Mouse (Mus musculus) testis, adult 2 months (tissue): ENCODE measurements at regions not wholly inside any gene's neighbourhood (a gene's known extent, or its start where the extent isn't known, plus 50 kb on each side); places are given as distances from the start of the nearest gene placed in this dataset.

Experiments
- H3K27ac ChIP-seq: fragments of 200-500 bp; 2 replicates; pipeline ENCODE4 v1.5.1; 2012; ENCODE audit warnings: low read depth, low read length; ENCODE audit not compliant: control insufficient read depth, insufficient read depth
- H3K27me3 ChIP-seq: fragments of 200-500 bp; 2 replicates; pipeline ENCODE4 v1.6.1; 2012; ENCODE audit warnings: mild to moderate bottlenecking, low read length, moderate library complexity; ENCODE audit not compliant: control insufficient read depth, insufficient read depth
- H3K36me3 ChIP-seq: fragments of 200-500 bp; 2 replicates; pipeline ENCODE4 v1.6.1; 2012; ENCODE audit warnings: mild to moderate bottlenecking, low read length; ENCODE audit not compliant: control insufficient read depth, insufficient read depth
- H3K4me1 ChIP-seq: fragments of 200-500 bp; 2 replicates; pipeline ENCODE4 v1.6.1; 2012; ENCODE audit warnings: low read length; ENCODE audit not compliant: control insufficient read depth, insufficient read depth
- H3K4me3 ChIP-seq: fragments of 200-500 bp; 2 replicates; pipeline ENCODE4 v1.5.1; 2012; ENCODE audit warnings: low read depth, mild to moderate bottlenecking, low read length, moderate library complexity, mixed read lengths; ENCODE audit not compliant: control insufficient read depth
- CTCF ChIP-seq: fragments of 200-500 bp; IDR thresholded peaks from 2 replicates; pipeline ENCODE4 v1.5.1; 2012; ENCODE audit warnings: low read depth, mild to moderate bottlenecking, inconsistent platforms, low read length, moderate library complexity; ENCODE audit not compliant: control insufficient read depth, insufficient read depth, insufficient replicate concordance
- POLR2A ChIP-seq: fragments of 200-500 bp; IDR thresholded peaks from 2 replicates; pipeline ENCODE4 v1.6.1; 2012; ENCODE audit warnings: low read depth, mild to moderate bottlenecking, inconsistent platforms, low read length, moderate library complexity; ENCODE audit not compliant: control insufficient read depth

DNA sequence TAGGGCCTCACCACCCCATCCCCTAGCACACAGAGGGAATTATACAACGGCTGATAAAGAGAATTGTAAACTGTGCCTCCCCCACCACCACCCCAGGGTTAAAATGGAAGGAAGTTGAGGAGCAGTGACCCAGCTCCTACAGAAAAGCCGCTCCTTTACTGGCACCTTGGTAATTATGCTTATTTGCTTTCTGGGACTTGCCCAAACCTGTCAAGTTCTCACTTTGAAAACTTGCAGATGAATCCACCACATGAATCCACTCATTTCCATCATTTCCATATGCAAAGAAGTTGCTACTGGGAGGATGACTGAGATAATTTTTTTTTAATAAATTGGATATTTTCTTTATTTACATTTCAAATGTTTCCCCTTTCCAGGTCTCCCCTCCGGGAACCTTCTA, 142.1 kb upstream of the Tent5a start:
- Histone ChIP-seq H3K27ac (no peak overlapping the region), H3K27me3 (no peaks in the 10 kb centered on the region), H3K4me3 (no peak overlapping the region), H3K4me1 (peaks cover 3% of the 10 kb centered on the region; the same call in 1 of the 2 replicates), H3K36me3 (no peaks in the 10 kb centered on the region)
- TF ChIP-seq POLR2A = no peak

DNA sequence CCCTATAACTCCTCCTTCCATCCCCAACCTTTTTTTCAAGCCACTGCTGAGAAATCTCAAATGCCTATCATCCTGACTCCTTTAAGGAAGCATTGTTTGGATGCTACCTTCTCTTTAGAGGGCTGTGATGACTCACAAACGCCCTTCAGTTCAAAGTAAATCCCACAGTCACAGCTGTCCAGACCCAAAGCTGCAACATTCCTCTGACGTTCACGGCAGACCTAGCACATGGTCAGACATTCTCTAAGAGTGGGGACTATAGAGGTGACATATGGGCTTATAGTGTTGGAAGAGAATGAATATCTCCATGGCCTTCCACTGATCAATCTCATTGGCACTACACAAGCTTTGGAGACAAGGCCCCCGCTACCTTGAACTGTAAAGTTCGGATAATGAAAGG, 139.5 kb upstream of the Tent5a start:
- Histone ChIP-seq H3K36me3 (no peaks in the 10 kb centered on the region), H3K4me3 (no peak overlapping the region), H3K27me3 (no peaks in the 10 kb centered on the region), H3K4me1 (peaks cover 3% of the 10 kb centered on the region; the same call in 1 of the 2 replicates), H3K27ac (no peak overlapping the region)
- TF ChIP-seq CTCF (no peak), POLR2A (no peak)

DNA sequence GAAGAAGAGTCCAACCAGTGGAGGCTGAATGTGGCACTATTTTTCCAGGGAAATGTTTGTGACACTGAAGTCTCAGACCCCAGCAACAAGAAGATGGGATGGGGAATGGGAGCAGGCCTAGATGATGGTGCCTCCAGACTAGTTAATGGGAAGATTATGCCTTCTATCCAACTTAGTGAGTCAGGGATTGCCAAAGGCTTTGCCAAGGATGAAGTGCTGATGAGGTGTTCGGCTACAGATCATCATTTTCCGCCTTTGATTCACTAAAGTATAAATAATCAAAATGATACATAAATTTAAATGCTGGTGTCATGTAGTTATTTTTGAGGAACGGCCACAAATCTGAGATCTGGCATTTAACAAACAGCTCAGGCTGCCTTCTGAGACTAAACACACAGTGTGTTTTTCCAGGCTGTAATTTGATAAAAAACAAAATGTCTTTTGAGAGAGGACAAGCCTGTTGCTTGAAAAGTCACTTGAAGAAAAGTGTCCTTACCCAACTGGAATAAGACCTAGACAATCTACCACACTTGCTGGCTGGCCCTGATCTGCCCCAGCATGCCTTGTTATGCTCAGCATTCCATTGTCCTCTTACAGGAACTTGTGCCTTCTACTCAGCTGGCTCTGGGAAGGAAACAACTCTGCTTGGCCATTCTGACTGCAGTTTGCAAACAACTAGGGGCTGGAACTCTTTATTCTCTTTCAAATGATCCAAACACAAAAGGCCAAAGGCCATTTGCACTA, 132.1 kb upstream of the Tent5a start:
- H3K27ac ChIP-seq = no peak overlapping the region
- H3K36me3 ChIP-seq = no peaks in the 10 kb centered on the region
- H3K4me3 ChIP-seq = no peak overlapping the region

DNA sequence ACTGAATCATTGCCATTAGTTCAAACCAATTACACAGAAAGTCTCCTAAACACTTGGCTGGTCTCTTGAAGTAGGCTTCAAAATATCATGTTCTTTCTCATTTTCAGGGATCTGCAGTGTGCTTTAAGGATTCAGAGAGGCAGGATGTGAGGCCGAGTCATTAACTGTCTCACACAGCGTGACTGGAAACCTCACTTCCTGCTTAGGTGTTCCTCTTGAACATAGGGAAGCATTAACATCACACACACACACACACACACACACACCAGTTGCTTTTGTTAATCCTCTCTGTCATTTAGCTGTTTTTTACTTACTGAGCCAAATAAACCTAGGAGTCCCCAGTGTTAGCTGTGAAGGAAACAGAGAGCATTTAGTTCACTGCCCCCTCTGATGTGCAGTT, 131.2 kb upstream of the Tent5a start:
- TF ChIP-seq POLR2A = no peak
- no peak for TF ChIP-seq CTCF
- no peaks in the 10 kb centered on the region for H3K27me3 ChIP-seq
- no peak overlapping the region for H3K4me3 ChIP-seq
- H3K4me1 ChIP-seq = no peaks in the 10 kb centered on the region
- no peak overlapping the region for H3K27ac ChIP-seq
- H3K36me3 ChIP-seq = no peaks in the 10 kb centered on the region

More for the DNA sequence above, 132.1 kb upstream of the Tent5a start:
- no peaks in the 10 kb centered on the region for H3K4me1 ChIP-seq
- TF ChIP-seq POLR2A (no peak), CTCF (no peak)
- H3K27me3 ChIP-seq = no peaks in the 10 kb centered on the region

DNA sequence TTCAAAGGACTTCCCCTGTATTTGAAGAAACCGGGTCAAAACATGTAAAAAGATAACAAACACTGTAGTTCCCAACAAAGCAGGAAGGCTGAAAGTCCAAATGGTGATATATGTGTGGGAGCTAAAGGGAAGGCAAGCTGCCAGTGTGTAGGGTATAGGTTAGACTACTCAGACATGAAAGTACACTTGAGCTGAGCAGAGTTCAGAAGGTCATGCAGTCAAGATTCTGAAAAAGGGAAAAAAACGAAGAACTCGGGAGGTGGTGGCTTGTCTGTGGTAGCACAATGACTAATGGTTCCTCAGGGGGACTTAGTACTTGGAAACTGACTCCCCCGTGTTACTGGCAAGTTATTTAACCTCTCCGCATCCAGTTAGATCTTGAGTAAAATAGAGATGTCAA, 130.3 kb upstream of the Tent5a start:
- Histone ChIP-seq H3K36me3 (no peaks in the 10 kb centered on the region), H3K4me1 (no peaks in the 10 kb centered on the region), H3K4me3 (no peak overlapping the region), H3K27me3 (no peaks in the 10 kb centered on the region), H3K27ac (no peak overlapping the region)
- TF ChIP-seq POLR2A (no peak), CTCF (no peak)

DNA sequence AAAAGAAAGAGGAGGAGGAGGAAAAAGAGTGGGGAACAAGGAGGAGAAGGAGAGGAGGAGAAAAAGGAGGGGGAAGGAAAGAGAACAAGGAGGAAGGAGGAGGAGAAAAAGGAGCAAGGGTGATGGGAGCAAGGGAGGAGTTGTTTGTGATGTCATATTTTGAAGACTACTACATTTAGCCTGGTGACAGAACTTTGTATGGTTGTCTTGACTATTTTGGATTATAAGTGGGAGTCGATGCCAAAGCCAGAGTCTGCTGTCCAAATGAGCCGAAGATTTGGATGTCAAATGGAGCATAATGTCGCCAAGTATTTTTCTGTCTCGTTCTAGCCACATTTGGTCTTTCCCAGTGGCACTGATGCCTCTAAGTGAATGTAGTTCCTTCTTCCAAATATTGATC, 128.2 kb upstream of the Tent5a start:
- no peaks in the 10 kb centered on the region for H3K36me3 ChIP-seq
- H3K27me3 ChIP-seq = no peaks in the 10 kb centered on the region
- no peak for TF ChIP-seq POLR2A
- no peak for TF ChIP-seq CTCF
- no peak overlapping the region for H3K27ac ChIP-seq
- no peak overlapping the region for H3K4me3 ChIP-seq
- H3K4me1 ChIP-seq = no peaks in the 10 kb centered on the region

DNA sequence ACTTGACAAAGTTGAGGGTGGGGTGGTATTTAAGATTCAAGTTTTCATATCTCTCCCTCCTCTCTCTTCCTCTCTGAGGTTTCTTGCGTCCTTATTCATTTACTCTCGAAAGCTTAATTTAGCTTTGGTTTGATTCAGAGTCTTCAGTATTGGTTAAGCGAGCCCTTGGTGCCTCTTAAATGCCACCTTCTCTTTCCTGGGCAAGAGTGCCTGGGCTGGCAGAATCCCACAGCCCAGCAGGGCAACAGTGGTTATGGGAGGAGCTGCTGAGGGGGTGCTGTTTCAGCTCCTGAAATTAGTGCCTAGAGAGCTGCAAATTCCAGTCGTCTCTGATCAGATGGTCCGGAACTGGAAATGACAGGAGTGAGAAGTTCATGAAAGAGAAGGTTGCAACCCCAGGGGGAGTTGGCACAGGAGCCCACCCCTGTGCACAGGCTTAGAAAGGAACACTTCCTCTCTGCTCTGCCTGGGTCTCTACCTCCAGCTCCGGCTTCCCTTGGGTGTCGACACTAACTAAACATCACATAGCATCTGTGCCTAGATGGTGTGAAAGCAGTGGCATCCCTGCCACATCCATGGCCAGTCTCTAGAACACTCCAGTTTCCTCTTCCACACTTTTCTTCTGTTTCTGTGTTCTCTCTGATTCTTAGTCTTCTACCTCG, 125.2 kb upstream of the Tent5a start:
- H3K27me3 ChIP-seq = no peaks in the 10 kb centered on the region
- H3K4me1 ChIP-seq = no peaks in the 10 kb centered on the region
- no peak overlapping the region for H3K4me3 ChIP-seq
- no peak overlapping the region for H3K27ac ChIP-seq
- no peak for TF ChIP-seq CTCF
- TF ChIP-seq POLR2A = no peak
- no peaks in the 10 kb centered on the region for H3K36me3 ChIP-seq
